Mouse (Mus musculus): ENCODE measurements around the gene Cops2.

GRCm38 (mm10) chr2:125801038-125801437, 57.9 kb downstream of the Cops2 start:
- TF ChIP-seq REST (IDR thresholded peaks at IDR 0.05; ENCODE audit: insufficient read depth, insufficient read length) = no peak
- TF ChIP-seq MYOG (IDR thresholded peaks at IDR 0.05; ENCODE audit: control insufficient read depth in 1 of 3, insufficient read depth in 1 of 3, insufficient read length in 2 of 3, low read depth in 2 of 3) = no peak
- TF ChIP-seq POLR2A (IDR thresholded peaks at IDR 0.05; ENCODE audit: insufficient read length, low read depth) = no peak
- no peak for TF ChIP-seq CEBPB (IDR thresholded peaks at IDR 0.05; ENCODE audit: insufficient read depth, poor library complexity, severe bottlenecking)
- no peak for TF ChIP-seq POLR2AphosphoS2 (IDR thresholded peaks at IDR 0.05; ENCODE audit: insufficient read length, low read depth)
- TF ChIP-seq MAX (IDR thresholded peaks at IDR 0.05; ENCODE audit: low read depth) = no peak
- no peak for TF ChIP-seq TCF12 (IDR thresholded peaks at IDR 0.05; ENCODE audit: insufficient read depth, poor library complexity, severe bottlenecking)
- no peak for TF ChIP-seq USF1 (IDR thresholded peaks at IDR 0.05; ENCODE audit: low read depth)

All from myocyte (in vitro differentiated cells).